ENCODE assay signal across 23 mouse cellular contexts in the genomic region with DNA sequence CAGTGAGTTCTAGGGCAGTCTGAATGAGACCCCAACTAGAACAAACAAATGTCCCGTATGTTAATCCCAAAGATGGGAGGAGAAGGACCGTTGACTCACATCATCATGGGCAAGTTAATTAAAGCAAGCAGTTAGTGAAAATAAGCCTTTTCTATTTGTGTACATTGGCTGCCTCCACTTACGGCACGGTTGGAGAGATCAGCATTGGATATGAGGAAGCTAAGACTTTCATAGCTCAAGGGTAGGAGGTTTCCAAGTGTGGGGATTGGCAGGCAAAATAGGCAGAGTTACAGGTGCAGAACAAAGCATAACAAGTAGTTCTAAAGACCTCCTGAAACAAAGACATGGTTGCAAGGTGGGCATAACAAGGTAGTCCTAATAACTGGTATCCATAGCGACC. TPM values are rescaled to one million over a fixed set of nuclear protein-coding genes. Genes with fewer than 3 reads are reported as not detected.
DNase-seq lines count a peak whose midpoint lies in the region; ATAC-seq and TF ChIP-seq lines count a peak whose summit lies in the region.
"Had no signal": no experiment of that assay in that cellular context is flagged by ENCODE, and none has a peak within 500 bp of the region (broad histone marks: within the 10 kb centered on the region; RNA-seq: fewer than 3 reads in every experiment).

No protein-coding gene starts in this region.

- ATAC-seq in frontal cortex, adult (ENCODE audit: low TSS enrichment), result peak; percentile 35; the same call in 1 of the 2 replicates
- ATAC-seq: CD4-positive, CD25-positive, alpha-beta regulatory T cell, adult 4 months; forebrain, embryonic 14.5 days; forebrain, embryonic 16.5 days had no signal

- no peak overlapping the region for H3K9ac ChIP-seq in MEL (ENCODE audit: control insufficient read depth, low read depth, low read length, poor library complexity, severe bottlenecking)
- H3K9ac ChIP-seq: embryonic facial prominence, embryonic 13.5 days; embryonic facial prominence, embryonic 15.5 days; forebrain, embryonic 12.5 days had no signal

- H3K36me3 ChIP-seq in E14TG2a.4 (ENCODE audit: insufficient read depth, low read length) (peaks cover 23% of the 10 kb centered on the region), MEL (ENCODE audit: control insufficient read depth in 1 of 2, insufficient read depth in 2 of 2, low read length in 2 of 2) (peaks cover 0 to 10% of the 10 kb centered on the region in 2 experiments)
- H3K36me3 ChIP-seq in embryonic facial prominence, embryonic 10.5 days (replicated peaks), result peaks cover 22% of the 10 kb centered on the region
- H3K36me3 ChIP-seq: embryonic facial prominence, embryonic 15.5 days had no signal

- no peak for TF ChIP-seq RAD21 in MEL (IDR thresholded peaks at IDR 0.05; ENCODE audit: low read depth, low read length)

- WGBS in embryonic facial prominence, embryonic 10.5 days, result 90% methylated on average over 5 of the region's 5 CpGs

- no peak for DNase-seq in frontal cortex, postnatal 10 days (ENCODE audit: low spot score in 2 of 2)
- DNase-seq in MEL (ENCODE audit: low read depth, low spot score), result peak; percentile 58
- no peak for DNase-seq in embryonic facial prominence, embryonic 10.5 days (ENCODE audit: low spot score)
- DNase-seq: adrenal gland, adult 8-10 months; adrenal gland, postnatal 14 days; adrenal gland, postnatal 36 days; B cell, adult 2 months; cerebellum, adult 11-12 months; cerebellum, adult 2 months; cerebellum, adult 9-10 months; cerebellum, postnatal 10 days; cerebellum, postnatal 25 days had no signal

- peak overlapping the region; percentile 50; the same call in 1 of the 2 replicates for H3K4me3 ChIP-seq in E14TG2a.4 (replicated peaks; ENCODE audit: low read length)
- peak overlapping the region in 1 of 2 experiments; percentile 16; a peak in 2 of 4 replicates for H3K4me3 ChIP-seq in MEL (ENCODE audit: control insufficient read depth in 1 of 2, insufficient read depth in 1 of 2, low read depth in 2 of 2, low read length in 2 of 2)
- no peak overlapping the region for H3K4me3 ChIP-seq in embryonic facial prominence, embryonic 10.5 days
- H3K4me3 ChIP-seq: embryonic facial prominence, embryonic 13.5 days; embryonic facial prominence, embryonic 15.5 days; erythroblast, embryonic 14.5 days; forebrain, embryonic 10.5 days; forebrain, embryonic 12.5 days had no signal

- TF ChIP-seq POLR2A in MEL (IDR thresholded peaks at IDR 0.05; ENCODE audit: control insufficient read depth in 1 of 2, insufficient read depth in 1 of 2, low read depth in 1 of 2, low read length in 2 of 2, poor library complexity in 1 of 2), result no peak

- H3K9me3 ChIP-seq in E14TG2a.4 (ENCODE audit: low read length) (no peaks in the 10 kb centered on the region), MEL (replicated peaks; ENCODE audit: insufficient read depth, low read length) (no peaks in the 10 kb centered on the region)
- H3K9me3 ChIP-seq in embryonic facial prominence, embryonic 10.5 days, result no peaks in the 10 kb centered on the region
- H3K9me3 ChIP-seq: embryonic facial prominence, embryonic 13.5 days; embryonic facial prominence, embryonic 15.5 days; forebrain, embryonic 10.5 days; forebrain, embryonic 12.5 days had no signal

- H3K4me1 ChIP-seq in E14TG2a.4 (replicated peaks; ENCODE audit: low read depth, low read length) (peaks cover 20% of the 10 kb centered on the region), MEL (ENCODE audit: control insufficient read depth in 1 of 2, insufficient read depth in 2 of 2, low read length in 2 of 2) (peaks cover 0 to 2% of the 10 kb centered on the region in 2 experiments; a peak in 3 of 4 replicates)
- peaks cover 13% of the 10 kb centered on the region for H3K4me1 ChIP-seq in embryonic facial prominence, embryonic 10.5 days

- no peak for TF ChIP-seq EP300 in MEL (IDR thresholded peaks at IDR 0.05; ENCODE audit: low read depth in 1 of 2, low read length in 2 of 2)

- H3K27ac ChIP-seq in MEL (ENCODE audit: control insufficient read depth, low read depth, low read length), result no peak overlapping the region
- no peak overlapping the region for H3K27ac ChIP-seq in embryonic facial prominence, embryonic 10.5 days (replicated peaks)
- H3K27ac ChIP-seq: embryonic facial prominence, embryonic 13.5 days; embryonic facial prominence, embryonic 15.5 days; forebrain, embryonic 10.5 days; forebrain, embryonic 12.5 days had no signal

- H3K27me3 ChIP-seq in E14TG2a.4 (ENCODE audit: insufficient read depth, low read length), result no peaks in the 10 kb centered on the region
- H3K27me3 ChIP-seq in MEL (ENCODE audit: control insufficient read depth in 1 of 2, insufficient read depth in 2 of 2, low read length in 2 of 2), result no peaks in the 10 kb centered on the region
- no peaks in the 10 kb centered on the region for H3K27me3 ChIP-seq in embryonic facial prominence, embryonic 10.5 days (replicated peaks; ENCODE audit: low read depth, poor library complexity, severe bottlenecking)
- H3K27me3 ChIP-seq: CH12.LX; embryonic facial prominence, embryonic 13.5 days; embryonic facial prominence, embryonic 15.5 days; forebrain, embryonic 12.5 days had no signal

- peaks cover 53% of the 10 kb centered on the region for H3K79me2 ChIP-seq in MEL (ENCODE audit: control insufficient read depth, insufficient read depth, low read length, poor library complexity)

- TF ChIP-seq CTCF in E14TG2a.4 (conservative IDR thresholded peaks at IDR 0.05; ENCODE audit: low read length) (no peak), MEL (IDR thresholded peaks at IDR 0.05 in 2 of 3, conservative IDR thresholded peaks at IDR 0.05 in 1 of 3; ENCODE audit: control insufficient read depth in 1 of 3, insufficient read depth in 1 of 3, low read depth in 2 of 3, low read length in 3 of 3, poor library complexity in 1 of 3, severe bottlenecking in 1 of 3) (no peak)

TF ChIP-seq in MEL, 35 proteins besides CTCF, POLR2A, EP300 and RAD21:
- no peak for TF ChIP-seq USF2 (IDR thresholded peaks at IDR 0.05; ENCODE audit: borderline replicate concordance in 1 of 2, insufficient read depth in 1 of 2, low read depth in 1 of 2, low read length in 2 of 2)
- no peak for TF ChIP-seq ZC3H11A (IDR thresholded peaks at IDR 0.05; ENCODE audit: low read depth, low read length)
- no peak for TF ChIP-seq NELFE (IDR thresholded peaks at IDR 0.05; ENCODE audit: low read depth, low read length)
- no peak for TF ChIP-seq MXI1 (IDR thresholded peaks at IDR 0.05; ENCODE audit: low read depth, low read length)
- no peak for TF ChIP-seq ZMIZ1 (IDR thresholded peaks at IDR 0.05; ENCODE audit: low read depth, low read length)
- TF ChIP-seq ELF1 (IDR thresholded peaks at IDR 0.05; ENCODE audit: low read depth, low read length), result no peak
- no peak for TF ChIP-seq RCOR1 (IDR thresholded peaks at IDR 0.05; ENCODE audit: low read depth, low read length)
- TF ChIP-seq ZNF384 (IDR thresholded peaks at IDR 0.05; ENCODE audit: low read depth, low read length), result no peak
- TF ChIP-seq ZKSCAN1 (IDR thresholded peaks at IDR 0.05; ENCODE audit: low read depth, low read length), result no peak
- no peak for TF ChIP-seq NRF1 (IDR thresholded peaks at IDR 0.05; ENCODE audit: insufficient read depth, low read depth, low read length, poor library complexity, severe bottlenecking)
- no peak for TF ChIP-seq MYB (IDR thresholded peaks at IDR 0.05; ENCODE audit: low read depth, low read length)
- no peak for TF ChIP-seq POLR2AphosphoS5 (IDR thresholded peaks at IDR 0.05; ENCODE audit: borderline replicate concordance, low read depth, low read length)
- no peak for TF ChIP-seq MAX (IDR thresholded peaks at IDR 0.05; ENCODE audit: low read length)
- no peak for TF ChIP-seq GABPA (IDR thresholded peaks at IDR 0.05; ENCODE audit: low read depth, low read length)
- TF ChIP-seq E2F4 (IDR thresholded peaks at IDR 0.05; ENCODE audit: borderline replicate concordance, low read depth, low read length), result no peak

RNA-seq across cellular contexts. Expression of gene Rad52, which starts 3.0 kb away (rescaled TPM):
- 11.1 and 13.5 TPM in 2 replicates for total RNA-seq in MEL (2012; rRNA removed)
- 10 to 100 TPM in 1 of 2 experiments, not detected in 1; 19.1 TPM for polyA plus RNA-seq in MEL (2012; ENCODE audit: insufficient read depth in 1 of 2, insufficient read length in 2 of 2, low read depth in 1 of 2, low replicate concordance in 2 of 2, missing spikeins in 1 of 2)
- 23.7 and 24.0 TPM in 2 replicates for polyA plus RNA-seq in embryonic facial prominence, embryonic 10.5 days (2016; fragmentation: Nextera tagmentation; extraction: Ambion mirVana)

RNA-seq across cellular contexts. Expression of gene Erc1, which starts 57.5 kb away (rescaled TPM):
- 3.8 and 4.0 TPM in 2 replicates for total RNA-seq in MEL (2012; rRNA removed)
- 10 to 100 TPM in 1 of 2 experiments, 1 to 10 TPM in 1; 9.4 to 79.9 TPM for polyA plus RNA-seq in MEL (2012; ENCODE audit: insufficient read depth in 1 of 2, insufficient read length in 2 of 2, low read depth in 1 of 2, low replicate concordance in 2 of 2, missing spikeins in 1 of 2)
- 24.9 and 25.2 TPM in 2 replicates for polyA plus RNA-seq in embryonic facial prominence, embryonic 10.5 days (2016; fragmentation: Nextera tagmentation; extraction: Ambion mirVana)
